ENCODE assay signal across 22 mouse cellular contexts in genomic region chr2:60611622-60612021, GRCm38 (mm10). TPM values are rescaled to one million over a fixed set of nuclear protein-coding genes. Genes with fewer than 3 reads are reported as not detected.
A peak's percentile ranks its signal among the peaks of the same experiment; 100 is the strongest.
DNase-seq lines count a peak whose midpoint lies in the region; ATAC-seq and TF ChIP-seq lines count a peak whose summit lies in the region.
"Had no signal": no experiment of that assay in that cellular context is flagged by ENCODE, and none has a peak within 500 bp of the region (broad histone marks: within the 10 kb centered on the region; RNA-seq: fewer than 3 reads in every experiment).

No protein-coding gene starts in this region.

- no peaks in the 10 kb centered on the region for H3K36me3 ChIP-seq in midbrain, embryonic 13.5 days
- no peaks in the 10 kb centered on the region for H3K36me3 ChIP-seq in midbrain, embryonic 10.5 days
- no peaks in the 10 kb centered on the region for H3K36me3 ChIP-seq in forebrain, embryonic 12.5 days (replicated peaks)
- H3K36me3 ChIP-seq in midbrain, embryonic 15.5 days (replicated peaks): no peaks in the 10 kb centered on the region
- H3K36me3 ChIP-seq: heart, embryonic 13.5 days had no signal

- no peaks in the 10 kb centered on the region for H3K27me3 ChIP-seq in midbrain, embryonic 13.5 days
- no peaks in the 10 kb centered on the region for H3K27me3 ChIP-seq in midbrain, embryonic 10.5 days (ENCODE audit: low read depth, poor library complexity, severe bottlenecking)
- H3K27me3 ChIP-seq in forebrain, embryonic 12.5 days: peaks cover 4% of the 10 kb centered on the region; the same call in 1 of the 2 replicates
- no peaks in the 10 kb centered on the region for H3K27me3 ChIP-seq in midbrain, embryonic 15.5 days (replicated peaks)
- H3K27me3 ChIP-seq: heart, embryonic 13.5 days; megakaryocyte, embryonic 14.5 days had no signal

- no peak overlapping the region for H3K4me2 ChIP-seq in midbrain, embryonic 13.5 days (replicated peaks)
- no peak overlapping the region for H3K4me2 ChIP-seq in forebrain, embryonic 12.5 days
- H3K4me2 ChIP-seq in midbrain, embryonic 15.5 days: no peak overlapping the region
- H3K4me2 ChIP-seq: heart, embryonic 13.5 days; lung, embryonic 14.5 days had no signal

- 33% methylated on average over 3 of the region's 3 CpGs for WGBS in midbrain, embryonic 13.5 days
- 60% methylated on average over 3 of the region's 3 CpGs for WGBS in midbrain, embryonic 10.5 days
- 24% methylated on average over 3 of the region's 3 CpGs for WGBS in forebrain, embryonic 12.5 days
- WGBS in midbrain, embryonic 15.5 days: 33% methylated on average over 3 of the region's 3 CpGs

- no peak overlapping the region for H3K9ac ChIP-seq in midbrain, embryonic 13.5 days (replicated peaks)
- no peak overlapping the region for H3K9ac ChIP-seq in forebrain, embryonic 12.5 days
- no peak overlapping the region for H3K9ac ChIP-seq in midbrain, embryonic 15.5 days
- H3K9ac ChIP-seq: heart, embryonic 13.5 days; liver, embryonic 14.5 days; lung, embryonic 14.5 days had no signal

- H3K9me3 ChIP-seq in midbrain, embryonic 13.5 days: no peaks in the 10 kb centered on the region
- H3K9me3 ChIP-seq in midbrain, embryonic 10.5 days (replicated peaks): no peaks in the 10 kb centered on the region
- no peaks in the 10 kb centered on the region for H3K9me3 ChIP-seq in forebrain, embryonic 12.5 days
- no peaks in the 10 kb centered on the region for H3K9me3 ChIP-seq in midbrain, embryonic 15.5 days
- H3K9me3 ChIP-seq: heart, embryonic 13.5 days; megakaryocyte, embryonic 14.5 days had no signal

- ATAC-seq in midbrain, embryonic 13.5 days: peak; percentile 78
- ATAC-seq in forebrain, embryonic 12.5 days (ENCODE audit: low FRiP score): peak; percentile 77
- ATAC-seq in midbrain, embryonic 15.5 days (replicated peaks): 0 out of 2 replicates have a peak, but pooled peaks have one; percentile 70
- ATAC-seq in CD4-positive, CD25-positive, alpha-beta regulatory T cell, adult 4 months: no peak

- H3K4me3 ChIP-seq in midbrain, embryonic 13.5 days (replicated peaks): no peak overlapping the region
- H3K4me3 ChIP-seq in midbrain, embryonic 10.5 days: no peak overlapping the region
- no peak overlapping the region for H3K4me3 ChIP-seq in forebrain, embryonic 12.5 days (replicated peaks)
- H3K4me3 ChIP-seq in midbrain, embryonic 15.5 days: no peak overlapping the region
- no peak overlapping the region for H3K4me3 ChIP-seq in left cerebral cortex, adult 2 months
- H3K4me3 ChIP-seq: heart, adult 2 months; heart, embryonic 13.5 days; megakaryocyte, embryonic 14.5 days had no signal

- intact Hi-C loops in heart, postnatal 36 days (cut with DNase I): no loop called here
- intact Hi-C loops in left cerebral cortex, adult 2 months (cut with DNase I): no loop called here

- peak; percentile 27 for DNase-seq in heart, adult 11 months
- no peak for DNase-seq in heart, postnatal 36 days
- no peak for DNase-seq in midbrain, embryonic 10.5 days (ENCODE audit: low spot score)
- DNase-seq in left cerebral cortex, adult 2 months (ENCODE audit: extremely low spot score in 1 of 2, low spot score in 2 of 2): no peak
- DNase-seq: adrenal gland, postnatal 25 days; cerebellum, adult 9-10 months; gastrocnemius, postnatal 25 days; heart, adult 2 months; heart, postnatal 14 days; kidney, adult 18-20 months; layer of hippocampus, adult 9-11 months; lung, embryonic 14.5 days; right cerebral cortex, postnatal 14 days; spleen, adult 18-20 months had no signal

- peaks cover 18% of the 10 kb centered on the region for H3K4me1 ChIP-seq in midbrain, embryonic 13.5 days (replicated peaks)
- H3K4me1 ChIP-seq in midbrain, embryonic 10.5 days: peaks cover 23% of the 10 kb centered on the region
- H3K4me1 ChIP-seq in forebrain, embryonic 12.5 days: peaks cover 19% of the 10 kb centered on the region
- 0 out of 2 replicates have a peak, but pooled peaks cover 13% of the 10 kb centered on the region for H3K4me1 ChIP-seq in midbrain, embryonic 15.5 days
- H3K4me1 ChIP-seq: heart, embryonic 13.5 days; megakaryocyte, embryonic 14.5 days had no signal

- no peak overlapping the region for H3K27ac ChIP-seq in midbrain, embryonic 13.5 days
- no peak overlapping the region for H3K27ac ChIP-seq in midbrain, embryonic 10.5 days (replicated peaks)
- H3K27ac ChIP-seq in forebrain, embryonic 12.5 days: no peak overlapping the region
- no peak overlapping the region for H3K27ac ChIP-seq in midbrain, embryonic 15.5 days
- H3K27ac ChIP-seq in left cerebral cortex, adult 2 months: no peak overlapping the region
- H3K27ac ChIP-seq: heart, adult 2 months; heart, embryonic 13.5 days; liver, embryonic 14.5 days had no signal

- no peak for TF ChIP-seq CTCF in left cerebral cortex, adult 2 months (IDR thresholded peaks at IDR 0.05)

RNA-seq across cellular contexts. Expression of gene Pla2r1, which starts 58.5 kb away (rescaled TPM):
- total RNA-seq in heart, postnatal 36 days (2021): 1 to 10 TPM; 1.1 to 1.4 TPM
- polyA plus RNA-seq in midbrain, embryonic 13.5 days (2015; fragmentation: Nextera tagmentation; extraction: Ambion mirVana): 0.18 and 0.42 TPM in 2 replicates
- polyA plus RNA-seq in midbrain, embryonic 10.5 days (2016; fragmentation: Nextera tagmentation; extraction: Ambion mirVana): 0.81 and 1.0 TPM in 2 replicates
- 0.83 and 1.5 TPM in 2 replicates for polyA plus RNA-seq in forebrain, embryonic 12.5 days (2016; fragmentation: Nextera tagmentation; extraction: Ambion mirVana)
- 0.38 and 0.50 TPM in 2 replicates for polyA plus RNA-seq in midbrain, embryonic 15.5 days (2015; fragmentation: Nextera tagmentation; extraction: Ambion mirVana)
- polyA plus RNA-seq in CD4-positive, CD25-positive, alpha-beta regulatory T cell, adult 4 months (2017; shearing (Covaris generic)): not detected
- under 1 TPM; 0.23 to 0.28 TPM for total RNA-seq in left cerebral cortex, adult 2 months (2021)
- total RNA-seq: neutrophil, adult 5-6 weeks had no signal
